Mouse (Mus musculus) liver, postnatal 0 days (tissue): Measurements from ENCODE around the gene Gm21775.
"Not testable (repeated sequence)": the region's sequence is repeated elsewhere in the genome, so short reads cannot be mapped to it uniquely, and the experiment has no call there.

Experiments used
- CTCF ChIP-seq: sonication (generic); IDR thresholded peaks from 2 replicates; pipeline ENCODE4 v1.5.1; 2016; ENCODE audit warnings: antibody characterized with exemption, low read depth
- EP300 ChIP-seq: IDR thresholded peaks from 2 replicates; pipeline ENCODE4 v1.6.1; 2016; ENCODE audit warnings: antibody characterized with exemption, low read depth, mild to moderate bottlenecking

DNA sequence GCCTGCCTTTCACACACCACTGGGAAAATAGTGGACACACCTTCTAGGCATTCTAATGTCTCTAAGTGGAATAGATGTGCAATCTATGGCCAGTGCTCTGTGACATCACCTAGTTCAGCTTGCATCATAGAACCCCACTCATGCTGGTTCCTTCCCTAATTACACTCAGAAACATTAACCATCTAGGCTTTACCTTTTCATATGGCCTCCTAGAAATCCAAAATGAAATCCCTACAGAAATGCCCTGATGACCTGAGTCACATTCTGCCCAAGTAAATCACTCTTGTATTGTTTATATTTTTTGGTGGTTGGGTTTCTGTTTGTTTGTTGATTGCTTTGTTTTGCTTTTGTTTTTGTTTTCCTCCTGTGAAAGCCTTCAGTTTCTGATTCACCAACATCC is 17.3 kb upstream of the Gm21775 start, which contains the start of gene Gm20737:
- TF ChIP-seq CTCF, EP300: not testable (repeated sequence)
